Mouse (Mus musculus): ENCODE results near the gene Ubap2l. TPM values are rescaled to one million over a fixed set of nuclear protein-coding genes. Genes with fewer than 3 reads are reported as not detected.
A peak's percentile ranks its signal among the peaks of the same experiment; 100 is the strongest.

Gene Ubap2l
- polyA plus RNA-seq, 1 experiment = 105 TPM

GRCm38 (mm10) chr3:89987822-89988221 lies 64.6 kb downstream of the Ubap2l start:
- H3K27ac ChIP-seq (ENCODE audit: insufficient read depth, low read length) = no peak overlapping the region
- no peak for TF ChIP-seq CTCF (IDR thresholded peaks at IDR 0.05; ENCODE audit: extremely low read depth, insufficient read depth, low read length)
- TF ChIP-seq POLR2A (IDR thresholded peaks at IDR 0.05; ENCODE audit: extremely low read depth, insufficient read depth, low read length) = no peak
- H3K4me1 ChIP-seq (ENCODE audit: control insufficient read depth, insufficient read depth, low read length) = no peaks in the 10 kb centered on the region
- no peak overlapping the region for H3K4me3 ChIP-seq (ENCODE audit: insufficient read depth, low read length)

GRCm38 (mm10) chr3:89987211-89987610 lies 65.2 kb downstream of the Ubap2l start:
- Histone ChIP-seq H3K4me3 (ENCODE audit: insufficient read depth, low read length) (no peak overlapping the region), H3K4me1 (ENCODE audit: control insufficient read depth, insufficient read depth, low read length) (no peaks in the 10 kb centered on the region), H3K27ac (ENCODE audit: insufficient read depth, low read length) (no peak overlapping the region)
- no peak for TF ChIP-seq POLR2A (IDR thresholded peaks at IDR 0.05; ENCODE audit: extremely low read depth, insufficient read depth, low read length)
- TF ChIP-seq CTCF (IDR thresholded peaks at IDR 0.05; ENCODE audit: extremely low read depth, insufficient read depth, low read length) = no peak

GRCm38 (mm10) chr3:89982426-89982825 lies 70.0 kb downstream of the Ubap2l start:
- Histone ChIP-seq H3K4me3 (ENCODE audit: insufficient read depth, low read length) (no peak overlapping the region), H3K4me1 (ENCODE audit: control insufficient read depth, insufficient read depth, low read length) (no peaks in the 10 kb centered on the region), H3K27ac (ENCODE audit: insufficient read depth, low read length) (no peak overlapping the region)
- TF ChIP-seq CTCF (IDR thresholded peaks at IDR 0.05; ENCODE audit: extremely low read depth, insufficient read depth, low read length) (no peak), POLR2A (IDR thresholded peaks at IDR 0.05; ENCODE audit: extremely low read depth, insufficient read depth, low read length) (no peak)

- TF ChIP-seq CTCF (IDR thresholded peaks at IDR 0.05; ENCODE audit: extremely low read depth, insufficient read depth, low read length) (no peak), POLR2A (IDR thresholded peaks at IDR 0.05; ENCODE audit: extremely low read depth, insufficient read depth, low read length) (no peak)
- Histone ChIP-seq H3K4me1 (ENCODE audit: control insufficient read depth, insufficient read depth, low read length) (no peaks in the 10 kb centered on the region), H3K27ac (ENCODE audit: insufficient read depth, low read length) (no peak overlapping the region), H3K4me3 (ENCODE audit: insufficient read depth, low read length) (no peak overlapping the region)
Observed at GRCm38 (mm10) chr3:89976859-89977258, 75.6 kb downstream of the Ubap2l start.

- Histone ChIP-seq H3K27ac (ENCODE audit: insufficient read depth, low read length) (no peak overlapping the region), H3K4me3 (ENCODE audit: insufficient read depth, low read length) (no peak overlapping the region), H3K4me1 (ENCODE audit: control insufficient read depth, insufficient read depth, low read length) (no peaks in the 10 kb centered on the region)
- TF ChIP-seq CTCF (IDR thresholded peaks at IDR 0.05; ENCODE audit: extremely low read depth, insufficient read depth, low read length) = no peak
- TF ChIP-seq POLR2A (IDR thresholded peaks at IDR 0.05; ENCODE audit: extremely low read depth, insufficient read depth, low read length) = no peak
Observed at GRCm38 (mm10) chr3:89968509-89968908, 83.9 kb downstream of the Ubap2l start.

GRCm38 (mm10) chr3:89966946-89967345 lies 85.5 kb downstream of the Ubap2l start:
- Histone ChIP-seq H3K27ac (ENCODE audit: insufficient read depth, low read length) (no peak overlapping the region), H3K4me3 (ENCODE audit: insufficient read depth, low read length) (no peak overlapping the region), H3K4me1 (ENCODE audit: control insufficient read depth, insufficient read depth, low read length) (peaks cover 1% of the 10 kb centered on the region; the same call in 1 of the 2 replicates)
- TF ChIP-seq POLR2A (IDR thresholded peaks at IDR 0.05; ENCODE audit: extremely low read depth, insufficient read depth, low read length) = no peak
- TF ChIP-seq CTCF (IDR thresholded peaks at IDR 0.05; ENCODE audit: extremely low read depth, insufficient read depth, low read length) = peak; percentile 16; the same call in 1 of the 2 replicates

GRCm38 (mm10) chr3:89965972-89966371 lies 86.5 kb downstream of the Ubap2l start:
- no peak overlapping the region for H3K4me3 ChIP-seq (ENCODE audit: insufficient read depth, low read length)
- H3K4me1 ChIP-seq (ENCODE audit: control insufficient read depth, insufficient read depth, low read length) = peaks cover 2% of the 10 kb centered on the region
- H3K27ac ChIP-seq (ENCODE audit: insufficient read depth, low read length) = no peak overlapping the region
- TF ChIP-seq CTCF (IDR thresholded peaks at IDR 0.05; ENCODE audit: extremely low read depth, insufficient read depth, low read length) (no peak), POLR2A (IDR thresholded peaks at IDR 0.05; ENCODE audit: extremely low read depth, insufficient read depth, low read length) (no peak)

GRCm38 (mm10) chr3:89965557-89965956 lies 86.9 kb downstream of the Ubap2l start:
- Histone ChIP-seq H3K4me1 (ENCODE audit: control insufficient read depth, insufficient read depth, low read length) (peaks cover 3% of the 10 kb centered on the region), H3K27ac (ENCODE audit: insufficient read depth, low read length) (no peak overlapping the region)
- TF ChIP-seq POLR2A (IDR thresholded peaks at IDR 0.05; ENCODE audit: extremely low read depth, insufficient read depth, low read length) (no peak), CTCF (IDR thresholded peaks at IDR 0.05; ENCODE audit: extremely low read depth, insufficient read depth, low read length) (no peak)

GRCm38 (mm10) chr3:89963926-89964739 lies 88.3 kb downstream of the Ubap2l start:
- peak; percentile 65 for TF ChIP-seq CTCF (IDR thresholded peaks at IDR 0.05; ENCODE audit: extremely low read depth, insufficient read depth, low read length)
- no peak for TF ChIP-seq POLR2A (IDR thresholded peaks at IDR 0.05; ENCODE audit: extremely low read depth, insufficient read depth, low read length)
- Histone ChIP-seq H3K4me3 (ENCODE audit: insufficient read depth, low read length) (peak overlapping the region; percentile 73), H3K27ac (ENCODE audit: insufficient read depth, low read length) (peak overlapping the region; percentile 15; the same call in 1 of the 2 replicates), H3K4me1 (ENCODE audit: control insufficient read depth, insufficient read depth, low read length) (peaks cover 3% of the 10 kb centered on the region)

More at GRCm38 (mm10) chr3:89965557-89965956, 86.9 kb downstream of the Ubap2l start:
- H3K4me3 ChIP-seq (ENCODE audit: insufficient read depth, low read length) = no peak overlapping the region

- TF ChIP-seq POLR2A (IDR thresholded peaks at IDR 0.05; ENCODE audit: extremely low read depth, insufficient read depth, low read length) (peak; percentile 79), CTCF (IDR thresholded peaks at IDR 0.05; ENCODE audit: extremely low read depth, insufficient read depth, low read length) (no peak)
- H3K4me3 ChIP-seq (ENCODE audit: insufficient read depth, low read length) = peak within 1 kb of the TSS; percentile 73
- H3K27ac ChIP-seq (ENCODE audit: insufficient read depth, low read length) = peak within 1 kb of the TSS; percentile 83
- H3K4me1 ChIP-seq (ENCODE audit: control insufficient read depth, insufficient read depth, low read length) = peaks cover 5% of the 10 kb centered on the region
Observed at GRCm38 (mm10) chr3:89963221-89963763, 89.1 kb downstream of the Ubap2l start, which contains the start of gene Atp8b2. TSS of gene Atp8b2 (minus strand) at chr3:89963508.
